Mouse (Mus musculus) lung, embryonic 14.5 days (tissue): ENCODE measurements around the gene Olfr788. TPM values are rescaled to one million over a fixed set of nuclear protein-coding genes. Genes with fewer than 3 reads are reported as not detected.

Experiments
- ATAC-seq: fragments of 200-750 bp; cut with Nextera tagmentation; 2 replicates; pipeline ENCODE4 v1.8.0; 2017; ENCODE audit warnings: mild to moderate bottlenecking, moderate TSS enrichment, moderate library complexity; ENCODE audit not compliant: insufficient read depth
- DNase-seq: peaks from one replicate; pipeline ENCODE4 v3.0.0-alpha.2; 2015
- H3K27ac ChIP-seq: fragments of 300-500 bp; sonication (generic); 2 replicates; pipeline ENCODE4 v1.5.1; 2014; ENCODE audit warnings: low read depth, mild to moderate bottlenecking, moderate library complexity
- H3K27me3 ChIP-seq: fragments of 300-500 bp; sonication (generic); 2 replicates; pipeline ENCODE4 v1.6.1; 2014; ENCODE audit warnings: low read length, control low read depth; ENCODE audit not compliant: insufficient read depth
- H3K36me3 ChIP-seq: fragments of 300-500 bp; sonication (generic); 2 replicates; pipeline ENCODE4 v1.6.1; 2014; ENCODE audit warnings: control low read depth; ENCODE audit not compliant: insufficient read depth
- H3K4me1 ChIP-seq: fragments of 300-500 bp; sonication (generic); 2 replicates; pipeline ENCODE4 v1.6.1; 2014; ENCODE audit warnings: antibody characterized with exemption, control low read depth; ENCODE audit not compliant: insufficient read depth
- H3K4me2 ChIP-seq: fragments of 300-500 bp; sonication (generic); 2 replicates; pipeline ENCODE4 v1.6.1; 2014; ENCODE audit warnings: mild to moderate bottlenecking
- H3K4me3 ChIP-seq: fragments of 300-500 bp; sonication (generic); 2 replicates; pipeline ENCODE4 v1.5.1; 2014; ENCODE audit warnings: low read depth, low read length
- H3K9ac ChIP-seq: fragments of 300-500 bp; sonication (generic); 2 replicates; pipeline ENCODE4 v1.6.1; 2014
- H3K9me3 ChIP-seq: fragments of 300-500 bp; sonication (generic); 2 replicates; pipeline ENCODE4 v1.6.1; 2016; ENCODE audit warnings: low read depth, low read length, control low read depth
- CTCF ChIP-seq: IDR thresholded peaks from 2 replicates; pipeline ENCODE4 v1.5.1; 2016; ENCODE audit warnings: antibody characterized with exemption, low read depth
- WGBS: fragments of 180-500 bp; shearing (Covaris S2); extraction: QIAGEN DNeasy Blood & Tissue Kit; methylation state at CpG from one replicate; pipeline ENCODE4 v1.1.7; 2014; 5-methylcytosine and 5-hydroxymethylcytosine counted together
- polyA plus RNA-seq: library from polyadenylated mRNA; unstranded; fragments of >200 nt; fragmentation: Nextera tagmentation; extraction: Ambion mirVana; gene quantifications from 2 replicates; pipeline ENCODE4 v1.2.1, GENCODE M21; 2014

Gene Olfr788
- polyA plus RNA-seq, 1 experiment from 2014 or later, result not detected

DNA sequence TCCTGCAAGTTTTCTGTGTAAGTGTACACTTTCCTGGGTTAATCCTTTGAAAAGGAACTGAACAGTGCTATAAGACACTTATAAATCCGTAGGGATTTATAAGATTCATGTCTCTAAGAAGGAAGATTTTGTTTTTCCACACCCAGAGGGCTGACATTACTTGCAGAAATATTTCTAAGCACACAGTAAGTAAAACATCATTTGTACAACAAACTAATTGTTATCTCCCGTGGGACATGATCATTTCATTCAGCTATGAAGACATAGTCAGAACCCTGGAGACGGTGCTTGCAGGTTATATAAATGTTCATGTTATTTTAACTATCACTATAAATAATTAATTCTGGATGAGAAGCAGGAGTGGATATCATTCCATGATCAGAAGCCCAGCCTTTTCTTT, 50.7 kb downstream of the Olfr788 start, which contains the start of gene Olfr791:
Gene Olfr791, plus strand, starts transcription at position 301 of the 400 bp plus-strand sequence.
- no peak for TF ChIP-seq CTCF
- Histone ChIP-seq H3K4me3 (no peak within 1 kb of the TSS), H3K9me3 (no peaks in the 10 kb centered on the region), H3K27me3 (no peaks in the 10 kb centered on the region), H3K36me3 (no peaks in the 10 kb centered on the region), H3K27ac (no peak within 1 kb of the TSS), H3K4me1 (no peaks in the 10 kb centered on the region), H3K4me2 (no peak within 1 kb of the TSS), H3K9ac (no peak within 1 kb of the TSS)
- no peak for ATAC-seq
- WGBS, result 57% methylated on average over 3 of the region's 3 CpGs
- no peak for DNase-seq

Other genes with a start within 250 kb of the Olfr788 start
- gene Olfr774, start 234.8 kb upstream of the Olfr788 start, polyA plus RNA-seq, result not detected in 2 replicates
- not detected in 2 replicates for gene Olfr775, start 222.6 kb upstream of the Olfr788 start, polyA plus RNA-seq
- not detected in 2 replicates for gene Olfr776, start 211.9 kb upstream of the Olfr788 start, polyA plus RNA-seq
- gene Olfr777, start 199.5 kb upstream of the Olfr788 start, polyA plus RNA-seq, result not detected in 2 replicates
- not detected in 2 replicates for gene Olfr780, start 152.9 kb upstream of the Olfr788 start, polyA plus RNA-seq
- not detected in 2 replicates for gene Olfr781, start 142.1 kb upstream of the Olfr788 start, polyA plus RNA-seq
- gene Olfr782, start 122.1 kb upstream of the Olfr788 start, polyA plus RNA-seq, result not detected in 2 replicates
- gene Olfr784, start 86.9 kb upstream of the Olfr788 start, polyA plus RNA-seq, result 0.05 and 0.08 TPM in 2 replicates
- not detected in 2 replicates for gene Olfr785, start 65.6 kb upstream of the Olfr788 start, polyA plus RNA-seq
- not detected in 2 replicates for gene Olfr786, start 43.7 kb upstream of the Olfr788 start, polyA plus RNA-seq
- gene Olfr787, start 9.1 kb upstream of the Olfr788 start, polyA plus RNA-seq, result not detected in 2 replicates
- not detected in 2 replicates for gene Olfr789, start 13.8 kb downstream of the Olfr788 start, polyA plus RNA-seq
- gene Olfr790, start 27.5 kb downstream of the Olfr788 start, polyA plus RNA-seq, result not detected in 2 replicates
- gene Olfr791, start 50.8 kb downstream of the Olfr788 start, polyA plus RNA-seq, result not detected in 2 replicates
- gene Olfr792, start 68.2 kb downstream of the Olfr788 start, polyA plus RNA-seq, result not detected in 2 replicates
- gene Olfr794, start 96.7 kb downstream of the Olfr788 start, polyA plus RNA-seq, result not detected in 2 replicates
- not detected in 2 replicates for gene Olfr796, start 141.6 kb downstream of the Olfr788 start, polyA plus RNA-seq
- gene Olfr798, start 156.9 kb downstream of the Olfr788 start, polyA plus RNA-seq, result not detected in 2 replicates
- gene Olfr799, start 166.5 kb downstream of the Olfr788 start, polyA plus RNA-seq, result not detected in 2 replicates
- gene Olfr800, start 186.7 kb downstream of the Olfr788 start, polyA plus RNA-seq, result not detected in 2 replicates
- not detected in 2 replicates for gene Olfr801, start 202.9 kb downstream of the Olfr788 start, polyA plus RNA-seq
- gene Olfr802, start 217.2 kb downstream of the Olfr788 start, polyA plus RNA-seq, result not detected in 2 replicates
- gene Olfr803, start 223.3 kb downstream of the Olfr788 start, polyA plus RNA-seq, result not detected in 2 replicates
- not detected in 2 replicates for gene Olfr804, start 232.2 kb downstream of the Olfr788 start, polyA plus RNA-seq